Mouse (Mus musculus) limb, embryonic 11.5 days (tissue): ENCODE results near the gene Itgb6. TPM values are rescaled to one million over a fixed set of nuclear protein-coding genes. Genes with fewer than 3 reads are reported as not detected.

Experiments
- ATAC-seq: fragments of 200-750 bp; cut with Nextera tagmentation; 2 replicates; pipeline ENCODE4 v1.8.0; 2017; ENCODE audit warnings: low read depth; ENCODE audit not compliant: insufficient number of reproducible peaks, low FRiP score, low TSS enrichment
- DNase-seq: peaks from one replicate; pipeline ENCODE4 v3.0.0-alpha.2; 2015; ENCODE audit warnings: low spot score
- H3K27ac ChIP-seq: fragments of 300-500 bp; sonication (generic); replicated peaks from 2 replicates; pipeline ENCODE4 v1.5.1; 2014; ENCODE audit warnings: low read depth, mild to moderate bottlenecking, low read length
- H3K27me3 ChIP-seq: fragments of 300-500 bp; sonication (generic); 2 replicates; pipeline ENCODE4 v1.6.1; 2014; ENCODE audit warnings: mild to moderate bottlenecking, low read length, mixed read lengths; ENCODE audit not compliant: control insufficient read depth, insufficient read depth
- H3K36me3 ChIP-seq: fragments of 300-500 bp; sonication (generic); 2 replicates; pipeline ENCODE4 v1.6.1; 2014; ENCODE audit warnings: mild to moderate bottlenecking, low read length, moderate library complexity, mixed read lengths; ENCODE audit not compliant: control insufficient read depth, insufficient read depth
- H3K4me1 ChIP-seq: fragments of 300-500 bp; sonication (generic); 2 replicates; pipeline ENCODE4 v1.6.1; 2014; ENCODE audit warnings: low read length, mixed read lengths; ENCODE audit not compliant: control insufficient read depth, insufficient read depth
- H3K4me2 ChIP-seq: fragments of 300-500 bp; sonication (generic); 2 replicates; pipeline ENCODE4 v1.6.1; 2014; ENCODE audit warnings: low read depth, mild to moderate bottlenecking, moderate library complexity; ENCODE audit not compliant: severe bottlenecking
- H3K4me3 ChIP-seq: fragments of 300-500 bp; sonication (generic); 2 replicates; pipeline ENCODE4 v1.5.1; 2014; ENCODE audit warnings: low read depth, low read length
- H3K9ac ChIP-seq: fragments of 300-500 bp; sonication (generic); 2 replicates; pipeline ENCODE4 v1.6.1; 2014; ENCODE audit warnings: mild to moderate bottlenecking, low read length
- H3K9me3 ChIP-seq: fragments of 300-500 bp; sonication (generic); 2 replicates; pipeline ENCODE4 v1.6.1; 2016; ENCODE audit warnings: low read length; ENCODE audit not compliant: control insufficient read depth
- WGBS: fragments of 180-500 bp; shearing (Covaris S2); extraction: QIAGEN DNeasy Blood & Tissue Kit; methylation state at CpG from one replicate; pipeline ENCODE4 v1.1.7; 2014; 5-methylcytosine and 5-hydroxymethylcytosine counted together
- polyA plus RNA-seq: library from polyadenylated mRNA; unstranded; fragments of >200 nt; fragmentation: Nextera tagmentation; extraction: Ambion mirVana; gene quantifications from 2 replicates; pipeline ENCODE4 v1.2.1, GENCODE M21; 2014

Gene Itgb6
- polyA plus RNA-seq, 1 experiment from 2014 or later, result 0.61 TPM

DNA sequence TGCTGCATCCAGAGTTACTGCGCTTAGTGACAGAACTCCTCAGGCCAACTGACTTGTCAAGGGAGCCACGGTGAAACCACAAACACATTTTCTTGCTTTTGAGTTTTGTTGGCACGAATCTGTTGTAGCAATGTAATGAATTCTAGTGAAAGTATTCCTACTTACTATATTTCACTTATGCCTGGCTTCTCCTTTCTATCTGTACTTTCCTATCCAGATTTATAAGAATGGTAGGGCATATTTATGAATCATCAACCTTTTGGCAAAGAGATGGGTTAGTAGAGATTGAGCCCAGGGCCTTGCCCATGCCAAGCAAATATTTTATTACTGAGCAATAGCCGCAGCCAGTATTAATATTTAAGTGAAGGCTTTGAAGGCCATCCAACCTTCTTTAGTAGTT lies 139.0 kb downstream of the Itgb6 start:
- Histone ChIP-seq H3K9ac (no peak overlapping the region), H3K4me1 (no peaks in the 10 kb centered on the region), H3K36me3 (no peaks in the 10 kb centered on the region), H3K4me2 (no peak overlapping the region), H3K27me3 (no peaks in the 10 kb centered on the region), H3K4me3 (no peak overlapping the region), H3K9me3 (no peaks in the 10 kb centered on the region), H3K27ac (no peak overlapping the region)
- DNase-seq (no peak), ATAC-seq (no peak)
- WGBS, result 88% methylated on average over 4 of the region's 4 CpGs

DNA sequence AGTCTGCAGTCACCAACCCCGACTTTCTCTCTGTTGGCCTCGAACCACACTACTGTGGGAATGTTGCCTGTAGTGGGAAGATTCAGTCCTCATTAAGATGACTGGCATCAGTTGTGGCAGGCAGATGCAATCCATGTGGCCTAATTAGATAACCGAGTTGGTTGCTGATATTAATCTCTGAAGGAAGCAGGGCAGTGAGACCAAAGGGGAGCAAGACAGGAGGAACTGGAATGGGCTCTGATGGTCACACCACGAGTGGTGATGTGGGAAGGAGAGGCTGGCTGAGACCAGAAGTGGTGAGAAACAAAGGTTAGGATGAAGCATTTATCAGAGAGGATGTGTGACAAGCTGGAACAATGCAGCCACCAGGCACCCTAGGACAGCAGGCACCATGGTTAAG lies 167.9 kb downstream of the Itgb6 start:
- no peaks in the 10 kb centered on the region for H3K36me3 ChIP-seq
- H3K27me3 ChIP-seq, result no peaks in the 10 kb centered on the region
- ATAC-seq (no peak), DNase-seq (no peak)
- H3K4me3 ChIP-seq, result no peak overlapping the region
- H3K4me1 ChIP-seq, result no peaks in the 10 kb centered on the region
- H3K4me2 ChIP-seq, result no peak overlapping the region
- no peak overlapping the region for H3K27ac ChIP-seq
- no peaks in the 10 kb centered on the region for H3K9me3 ChIP-seq
- H3K9ac ChIP-seq, result no peak overlapping the region
- WGBS, result 75% methylated on average over 4 of the region's 4 CpGs

DNA sequence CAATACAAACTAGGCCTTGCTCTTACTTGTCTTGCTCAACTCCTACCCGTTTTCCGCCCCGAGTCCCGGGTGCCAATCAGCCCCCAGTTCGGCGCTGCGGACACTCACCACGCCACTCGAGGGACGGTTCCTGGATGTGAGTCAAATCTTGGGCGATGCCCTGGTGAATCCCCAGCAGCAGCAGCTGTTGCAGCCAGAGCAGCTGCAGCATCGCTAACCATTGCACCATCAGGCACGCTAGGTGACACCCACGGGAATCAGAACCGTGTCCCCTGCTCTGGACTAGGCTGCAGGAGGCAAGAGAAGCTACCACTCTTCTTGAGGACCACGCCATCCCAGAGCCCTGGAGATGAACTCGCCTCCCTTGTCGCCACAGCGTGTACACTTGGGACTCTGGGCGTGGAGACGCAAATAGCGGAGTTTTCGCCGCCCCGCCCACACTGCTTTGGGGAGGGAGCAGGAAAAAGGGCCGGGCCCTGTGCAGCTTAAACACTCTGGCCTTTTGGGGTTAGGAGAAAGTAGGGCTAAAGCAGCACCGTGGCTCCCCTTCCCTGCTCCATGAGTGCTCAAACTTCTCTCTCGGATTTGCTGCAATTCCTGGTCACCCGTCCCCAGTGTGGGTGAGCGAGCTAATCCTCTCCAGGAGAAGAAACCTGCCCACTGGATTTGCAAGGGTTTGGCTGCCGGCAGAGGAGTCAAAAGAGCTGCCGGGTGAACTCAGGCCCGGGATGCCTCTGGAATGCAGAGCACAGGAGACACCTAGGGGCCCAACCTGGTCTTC lies 169.4 kb downstream of the Itgb6 start, which contains the start of gene Pla2r1:
Pla2r1 (minus strand) TSS at position 407 of the 781 bp plus-strand sequence.
- H3K4me2 ChIP-seq, result peak within 1 kb of the TSS; percentile 90
- WGBS, result 2% methylated on average over 33 of the region's 33 CpGs
- H3K9ac ChIP-seq, result peak within 1 kb of the TSS; percentile 32; the same call in 1 of the 2 replicates
- no peaks in the 10 kb centered on the region for H3K4me1 ChIP-seq
- ATAC-seq (peak; percentile 80; the same call in 1 of the 2 replicates), DNase-seq (peak; percentile 75)
- peak within 1 kb of the TSS; percentile 39 for H3K4me3 ChIP-seq
- no peaks in the 10 kb centered on the region for H3K36me3 ChIP-seq
- H3K27ac ChIP-seq, result 0 out of 2 replicates have a peak within 1 kb of the TSS, but pooled peaks have one; percentile 14
- no peaks in the 10 kb centered on the region for H3K27me3 ChIP-seq
- H3K9me3 ChIP-seq, result no peaks in the 10 kb centered on the region

DNA sequence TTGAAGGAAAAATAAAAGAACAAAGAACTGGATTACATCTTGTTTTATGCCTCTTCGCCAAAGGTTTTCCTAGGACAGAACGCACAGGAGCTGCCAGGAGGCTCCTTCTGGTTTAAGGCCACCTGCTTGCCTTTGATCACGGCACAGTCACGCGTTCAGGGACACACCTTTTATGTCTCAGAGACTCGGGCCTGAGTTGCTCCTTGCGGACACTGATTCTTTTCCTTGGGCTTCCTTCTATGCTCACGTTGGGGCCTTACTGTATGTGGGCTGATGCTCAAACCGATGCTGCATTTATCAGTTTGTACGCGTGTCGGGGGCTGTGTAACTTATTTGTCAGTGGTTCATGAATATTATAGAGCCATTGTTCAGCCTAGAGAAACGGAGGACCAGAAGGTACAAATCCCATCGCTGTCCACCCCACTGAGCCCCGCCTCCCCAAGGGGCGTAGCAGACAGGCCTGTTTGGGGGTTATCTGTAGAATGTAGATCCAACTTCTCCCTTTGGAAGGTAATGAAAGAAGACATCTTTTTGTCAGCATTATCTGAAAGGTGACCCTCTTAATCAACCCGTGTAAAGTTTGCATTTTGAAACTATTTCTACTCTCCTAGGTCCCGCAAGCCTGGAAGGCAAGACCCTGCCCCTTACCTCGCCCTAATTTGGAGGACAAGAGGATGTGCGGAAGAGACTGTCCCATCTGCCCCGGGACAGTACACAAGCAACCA lies 170.1 kb downstream of the Itgb6 start:
- ATAC-seq, result no peak; the same call in 1 of the 2 replicates
- H3K9me3 ChIP-seq, result no peaks in the 10 kb centered on the region
- H3K9ac ChIP-seq, result peak overlapping the region; percentile 30; the same call in 1 of the 2 replicates
- no peaks in the 10 kb centered on the region for H3K4me1 ChIP-seq
- H3K4me3 ChIP-seq, result peak overlapping the region; percentile 39
- DNase-seq, result no peak
- no peaks in the 10 kb centered on the region for H3K36me3 ChIP-seq
- no peaks in the 10 kb centered on the region for H3K27me3 ChIP-seq
- peak overlapping the region; percentile 90 for H3K4me2 ChIP-seq
- H3K27ac ChIP-seq, result no peak overlapping the region
- 23% methylated on average over 21 of the region's 21 CpGs for WGBS

DNA sequence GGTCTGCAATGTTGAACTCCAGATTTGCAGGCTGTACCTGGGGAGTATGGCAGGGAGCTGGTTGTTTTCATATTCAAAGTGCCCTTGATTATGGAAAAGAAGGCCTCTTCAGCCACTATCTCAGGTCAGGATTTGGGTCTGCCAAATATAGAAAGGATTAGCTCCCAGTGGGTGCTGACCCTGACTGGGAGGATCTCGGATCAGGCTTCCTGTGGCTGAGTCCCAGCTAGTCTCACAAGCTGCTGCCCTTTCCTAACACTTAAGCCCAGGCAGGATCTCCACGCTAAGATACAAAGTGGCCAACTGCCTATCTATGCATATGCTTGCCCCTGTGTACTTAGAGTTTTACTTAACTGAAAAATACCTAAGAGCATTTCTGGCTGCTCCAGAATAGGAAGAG lies 170.8 kb downstream of the Itgb6 start:
- WGBS, result 45% methylated on average over 2 of the region's 2 CpGs
- DNase-seq (no peak), ATAC-seq (no peak)
- Histone ChIP-seq H3K4me1 (no peaks in the 10 kb centered on the region), H3K27me3 (no peaks in the 10 kb centered on the region), H3K9ac (no peak overlapping the region), H3K9me3 (no peaks in the 10 kb centered on the region), H3K4me2 (no peak overlapping the region), H3K27ac (no peak overlapping the region), H3K36me3 (no peaks in the 10 kb centered on the region), H3K4me3 (no peak overlapping the region)

DNA sequence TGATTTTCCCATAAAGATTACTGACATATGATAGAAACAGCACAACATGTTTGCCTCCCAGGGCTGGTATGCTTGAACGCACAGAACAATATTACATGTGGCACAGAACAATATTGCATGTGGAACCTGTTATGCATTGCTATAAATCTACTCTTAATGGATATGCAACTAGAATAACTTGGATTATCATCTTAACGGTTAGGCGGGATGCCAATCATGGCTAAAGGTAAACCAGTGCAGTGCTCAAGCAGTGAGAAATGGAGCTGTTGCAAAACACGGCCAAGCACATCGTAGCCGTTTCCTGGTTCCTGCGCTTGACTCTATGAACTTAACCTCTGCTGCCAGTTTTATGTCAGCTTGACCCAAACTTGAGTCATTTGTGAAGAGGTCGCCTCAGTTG lies 171.9 kb downstream of the Itgb6 start:
- Histone ChIP-seq H3K4me3 (no peak overlapping the region), H3K9me3 (no peaks in the 10 kb centered on the region), H3K4me2 (no peak overlapping the region), H3K4me1 (no peaks in the 10 kb centered on the region), H3K27ac (no peak overlapping the region), H3K9ac (no peak overlapping the region), H3K36me3 (no peaks in the 10 kb centered on the region), H3K27me3 (no peaks in the 10 kb centered on the region)
- ATAC-seq, result no peak
- WGBS, result 90% methylated on average over 8 of the region's 8 CpGs
- DNase-seq, result no peak

DNA sequence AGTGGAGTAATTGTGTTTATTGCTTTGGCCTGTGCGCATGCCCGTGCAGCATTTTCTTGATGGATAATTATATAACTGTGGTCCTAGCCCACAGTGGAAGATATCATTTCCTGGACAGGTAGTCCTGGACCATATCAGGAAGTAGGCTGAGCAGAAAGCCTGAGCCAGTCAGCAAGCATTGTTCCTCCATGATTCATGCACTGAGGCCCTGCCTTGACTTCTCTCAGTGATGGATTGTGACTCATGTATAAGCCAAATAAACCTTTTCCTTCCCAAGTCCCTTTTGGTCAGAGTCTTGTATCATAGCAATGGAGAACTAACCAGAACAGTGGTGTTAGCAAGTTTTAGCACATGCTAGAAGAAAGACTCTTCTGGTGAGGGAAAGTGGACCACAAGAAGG lies 172.6 kb downstream of the Itgb6 start:
- Histone ChIP-seq H3K4me1 (no peaks in the 10 kb centered on the region), H3K4me3 (no peak overlapping the region), H3K36me3 (no peaks in the 10 kb centered on the region), H3K9me3 (no peaks in the 10 kb centered on the region), H3K4me2 (no peak overlapping the region), H3K27me3 (no peaks in the 10 kb centered on the region), H3K9ac (no peak overlapping the region), H3K27ac (no peak overlapping the region)
- WGBS, result 87% methylated on average over 2 of the region's 2 CpGs
- no peak for ATAC-seq
- no peak for DNase-seq
